Mouse (Mus musculus): ENCODE results near the gene Myof. TPM values are rescaled to one million over a fixed set of nuclear protein-coding genes. Genes with fewer than 3 reads are reported as not detected.

Gene Myof
- total RNA-seq, 1 experiment = 44.3 TPM

GRCm38 (mm10) chr19:38056931-38057330, 13.6 kb upstream of the Myof start:
- DNase-seq (ENCODE audit: low read depth, low spot score) = no peak
- H3K4me3 ChIP-seq (ENCODE audit: insufficient read depth in 1 of 2, low read depth in 1 of 2, low read length in 2 of 2, poor library complexity in 1 of 2, severe bottlenecking in 1 of 2) = peak overlapping the region; percentile 59 to 96

GRCm38 (mm10) chr19:38056276-38056675, 12.9 kb upstream of the Myof start:
- Histone ChIP-seq H3K4me3 (ENCODE audit: insufficient read depth in 1 of 2, low read depth in 1 of 2, low read length in 2 of 2, poor library complexity in 1 of 2, severe bottlenecking in 1 of 2) (peak overlapping the region; percentile 96 to 98), H3K9ac (ENCODE audit: insufficient read depth, low read depth, low read length, poor library complexity, severe bottlenecking) (peak overlapping the region; percentile 99; the same call in 1 of the 2 replicates), H3K36me3 (ENCODE audit: control insufficient read depth, insufficient read depth, low read length, poor library complexity, severe bottlenecking) (peaks cover 14% of the 10 kb centered on the region), H3K4me1 (ENCODE audit: control insufficient read depth in 2 of 2, insufficient read depth in 2 of 2, low read length in 2 of 2, poor library complexity in 1 of 2) (peaks cover 3 to 6% of the 10 kb centered on the region in 2 experiments; a peak in 3 of 4 replicates), H3K9me3 (ENCODE audit: control insufficient read depth, insufficient read depth, low read depth, low read length) (no peaks in the 10 kb centered on the region), H3K27ac (ENCODE audit: insufficient read depth, low read depth, low read length, poor library complexity, severe bottlenecking) (peak overlapping the region; percentile 99; the same call in 1 of the 2 replicates)
- DNase-seq (ENCODE audit: low read depth, low spot score) = no peak
- in situ Hi-C loops (cut with MboI; ENCODE audit: low sequenced_read_pairs in 2 of 2, unreplicated experiment in 2 of 2) = no loop called here
- TF ChIP-seq HCFC1 (IDR thresholded peaks at IDR 0.05; ENCODE audit: borderline replicate concordance, insufficient read depth, low read length) (no peak), CHD2 (IDR thresholded peaks at IDR 0.05; ENCODE audit: low read depth, low read length) (no peak)

More at GRCm38 (mm10) chr19:38056931-38057330, 13.6 kb upstream of the Myof start:
- peak overlapping the region; percentile 51; the same call in 1 of the 2 replicates for H3K9ac ChIP-seq (ENCODE audit: insufficient read depth, low read depth, low read length, poor library complexity, severe bottlenecking)
- peak overlapping the region; percentile 74; the same call in 1 of the 2 replicates for H3K27ac ChIP-seq (ENCODE audit: insufficient read depth, low read depth, low read length, poor library complexity, severe bottlenecking)
- H3K36me3 ChIP-seq (ENCODE audit: control insufficient read depth, insufficient read depth, low read length, poor library complexity, severe bottlenecking) = peaks cover 15% of the 10 kb centered on the region
- TF ChIP-seq MAFK (IDR thresholded peaks at IDR 0.05; ENCODE audit: insufficient read depth, low read depth, low read length) = no peak
- no peak for TF ChIP-seq HCFC1 (IDR thresholded peaks at IDR 0.05; ENCODE audit: borderline replicate concordance, insufficient read depth, low read length)
- TF ChIP-seq ZNF384 (IDR thresholded peaks at IDR 0.05; ENCODE audit: low read depth, low read length) = no peak
- TF ChIP-seq ZC3H11A (IDR thresholded peaks at IDR 0.05; ENCODE audit: borderline replicate concordance, low read depth, low read length) = no peak
- no peak for TF ChIP-seq CHD2 (IDR thresholded peaks at IDR 0.05; ENCODE audit: low read depth, low read length)
- no peaks in the 10 kb centered on the region for H3K9me3 ChIP-seq (ENCODE audit: control insufficient read depth, insufficient read depth, low read depth, low read length)
- in situ Hi-C loops (cut with MboI; ENCODE audit: low sequenced_read_pairs in 2 of 2, unreplicated experiment in 2 of 2) = no loop called here
- peaks cover 4 to 6% of the 10 kb centered on the region in 2 experiments; a peak in 3 of 4 replicates for H3K4me1 ChIP-seq (ENCODE audit: control insufficient read depth in 2 of 2, insufficient read depth in 2 of 2, low read length in 2 of 2, poor library complexity in 1 of 2)

- no peak for TF ChIP-seq ZC3H11A (IDR thresholded peaks at IDR 0.05; ENCODE audit: borderline replicate concordance, low read depth, low read length)
- no peak for TF ChIP-seq CHD2 (IDR thresholded peaks at IDR 0.05; ENCODE audit: low read depth, low read length)
- TF ChIP-seq ZNF384 (IDR thresholded peaks at IDR 0.05; ENCODE audit: low read depth, low read length) = no peak
- TF ChIP-seq MAFK (IDR thresholded peaks at IDR 0.05; ENCODE audit: insufficient read depth, low read depth, low read length) = no peak
- no peak for TF ChIP-seq HCFC1 (IDR thresholded peaks at IDR 0.05; ENCODE audit: borderline replicate concordance, insufficient read depth, low read length)
- Histone ChIP-seq H3K27ac (ENCODE audit: insufficient read depth, low read depth, low read length, poor library complexity, severe bottlenecking) (peak overlapping the region; percentile 99; the same call in 1 of the 2 replicates), H3K4me3 (ENCODE audit: insufficient read depth in 1 of 2, low read depth in 1 of 2, low read length in 2 of 2, poor library complexity in 1 of 2, severe bottlenecking in 1 of 2) (peak overlapping the region; percentile 96 to 98), H3K36me3 (ENCODE audit: control insufficient read depth, insufficient read depth, low read length, poor library complexity, severe bottlenecking) (peaks cover 12% of the 10 kb centered on the region), H3K4me1 (ENCODE audit: control insufficient read depth in 2 of 2, insufficient read depth in 2 of 2, low read length in 2 of 2, poor library complexity in 1 of 2) (peaks cover 3 to 6% of the 10 kb centered on the region in 2 experiments; a peak in 3 of 4 replicates), H3K9ac (ENCODE audit: insufficient read depth, low read depth, low read length, poor library complexity, severe bottlenecking) (peak overlapping the region; percentile 99; the same call in 1 of the 2 replicates), H3K9me3 (ENCODE audit: control insufficient read depth, insufficient read depth, low read depth, low read length) (no peaks in the 10 kb centered on the region)
- in situ Hi-C loops (cut with MboI; ENCODE audit: low sequenced_read_pairs in 2 of 2, unreplicated experiment in 2 of 2) = no loop called here
- DNase-seq (ENCODE audit: low read depth, low spot score) = no peak
These were observed 12.4 kb upstream of the Myof start for GRCm38 (mm10) chr19:38055798-38056197.

GRCm38 (mm10) chr19:38054720-38055192, 11.4 kb upstream of the Myof start, which contains the start of gene Cep55:
TSS of gene Cep55 (plus strand) at chr19:38055011.
- peak within 1 kb of the TSS; percentile 96 to 98 for H3K4me3 ChIP-seq (ENCODE audit: insufficient read depth in 1 of 2, low read depth in 1 of 2, low read length in 2 of 2, poor library complexity in 1 of 2, severe bottlenecking in 1 of 2)
- no peaks in the 10 kb centered on the region for H3K9me3 ChIP-seq (ENCODE audit: control insufficient read depth, insufficient read depth, low read depth, low read length)
- peak; percentile 99 for DNase-seq (ENCODE audit: low read depth, low spot score)
- peak within 1 kb of the TSS; percentile 99 for H3K9ac ChIP-seq (ENCODE audit: insufficient read depth, low read depth, low read length, poor library complexity, severe bottlenecking)
- TF ChIP-seq HCFC1 (IDR thresholded peaks at IDR 0.05; ENCODE audit: borderline replicate concordance, insufficient read depth, low read length) (peak; percentile 57; the same call in 1 of the 2 replicates), MAFK (IDR thresholded peaks at IDR 0.05; ENCODE audit: insufficient read depth, low read depth, low read length) (no peak), ZC3H11A (IDR thresholded peaks at IDR 0.05; ENCODE audit: borderline replicate concordance, low read depth, low read length) (no peak), ZNF384 (IDR thresholded peaks at IDR 0.05; ENCODE audit: low read depth, low read length) (no peak), CHD2 (IDR thresholded peaks at IDR 0.05; ENCODE audit: low read depth, low read length) (0 out of 2 replicates have a peak, but pooled peaks have one; percentile 42)
- in situ Hi-C loops (cut with MboI; ENCODE audit: low sequenced_read_pairs in 2 of 2, unreplicated experiment in 2 of 2) = no loop called here
- H3K27ac ChIP-seq (ENCODE audit: insufficient read depth, low read depth, low read length, poor library complexity, severe bottlenecking) = peak within 1 kb of the TSS; percentile 99
- peaks cover 8% of the 10 kb centered on the region for H3K36me3 ChIP-seq (ENCODE audit: control insufficient read depth, insufficient read depth, low read length, poor library complexity, severe bottlenecking)
- H3K4me1 ChIP-seq (ENCODE audit: control insufficient read depth in 2 of 2, insufficient read depth in 2 of 2, low read length in 2 of 2, poor library complexity in 1 of 2) = peaks cover 1 to 3% of the 10 kb centered on the region in 2 experiments; a peak in 2 of 4 replicates
